Mouse (Mus musculus) erythroblast, adult 5-6 weeks (primary cell): ENCODE data around the gene Tlx3. TPM values are rescaled to one million over a fixed set of nuclear protein-coding genes. Genes with fewer than 3 reads are reported as not detected.

ENCODE experiments used
- ATAC-seq: replicated peaks from 2 replicates; pipeline ENCODE4 v1.8.0; 2016; ENCODE audit warnings: moderate number of reproducible peaks, mild to moderate bottlenecking, moderate TSS enrichment, inconsistent platforms; ENCODE audit not compliant: poor library complexity, low FRiP score, severe bottlenecking
- total RNA-seq, 2 experiments: library from RNA; stranded (forward) in 1 of 2; stranded (reverse) in 1 of 2; fragments of 150-400 nt in 1 of 2; fragments of 200-764, 138-1000 nt in 1 of 2; gene quantifications; 2 replicates each; pipeline versions ENCODE4 v1.2.3 to v1.2.4; 2015 to 2017; ENCODE audit warnings: low replicate concordance in 2 of 2

Gene Tlx3
- total RNA-seq, 2 experiments from 2014 or later = not detected

- ATAC-seq = no peak
These were observed 48.9 kb downstream of the Tlx3 start for GRCm38 (mm10) chr11:33154459-33154858.

- ATAC-seq = no peak
These were observed 50.4 kb downstream of the Tlx3 start for GRCm38 (mm10) chr11:33152997-33153396.

- ATAC-seq = no peak
These were observed 51.6 kb downstream of the Tlx3 start for GRCm38 (mm10) chr11:33151780-33152145.

- ATAC-seq = no peak
These were observed 52.1 kb downstream of the Tlx3 start for GRCm38 (mm10) chr11:33151128-33151779.

Other genes starting within 250 kb of the Tlx3 start
- gene Fgf18, start 56.2 kb downstream of the Tlx3 start, total RNA-seq (2015; ENCODE audit: low replicate concordance) = not detected in 2 replicates
- not detected in 2 replicates for gene Fgf18, start 56.2 kb downstream of the Tlx3 start, total RNA-seq (2017; ENCODE audit: low replicate concordance)
- gene Npm1, start 40.4 kb downstream of the Tlx3 start, total RNA-seq (2015; ENCODE audit: low replicate concordance) = 384 and 435 TPM in 2 replicates
- gene Npm1, start 40.4 kb downstream of the Tlx3 start, total RNA-seq (2017; ENCODE audit: low replicate concordance) = 473 and 516 TPM in 2 replicates
- not detected in 2 replicates for gene Gm12117, start 73.1 kb upstream of the Tlx3 start, total RNA-seq (2015; ENCODE audit: low replicate concordance)
- gene Gm12117, start 73.1 kb upstream of the Tlx3 start, total RNA-seq (2017; ENCODE audit: low replicate concordance) = 1.7 TPM in 1 of 2 replicates, not detected in the other